17 mouse cellular contexts compared by ENCODE assay signal in genomic region chr7:58032975-58033374, GRCm38 (mm10).
DNase-seq lines count a peak whose midpoint lies in the region; ATAC-seq and TF ChIP-seq lines count a peak whose summit lies in the region.
"Had no signal": no experiment of that assay in that cellular context is flagged by ENCODE, and none has a peak within 500 bp of the region (broad histone marks: within the 10 kb centered on the region; RNA-seq: fewer than 3 reads in every experiment).

No protein-coding gene starts in this region.

- TF ChIP-seq POLR2A in kidney, adult 2 months (IDR thresholded peaks at IDR 0.05; ENCODE audit: low read depth, low read length) = no peak

- H3K27ac ChIP-seq in kidney, adult 2 months (ENCODE audit: insufficient read depth, low read depth, low read length) = no peak overlapping the region
- no peak overlapping the region for H3K27ac ChIP-seq in midbrain, embryonic 14.5 days (replicated peaks; ENCODE audit: low read depth, low read length)
- H3K27ac ChIP-seq in midbrain, embryonic 10.5 days (replicated peaks) = no peak overlapping the region
- H3K27ac ChIP-seq: hindbrain, embryonic 13.5 days; limb, embryonic 15.5 days had no signal

- H3K4me1 ChIP-seq in kidney, adult 2 months (ENCODE audit: control insufficient read depth, insufficient read depth, low read length) = no peaks in the 10 kb centered on the region
- H3K4me1 ChIP-seq in midbrain, embryonic 14.5 days (ENCODE audit: control insufficient read depth, insufficient read depth, low read length) = no peaks in the 10 kb centered on the region
- H3K4me1 ChIP-seq in midbrain, embryonic 10.5 days = no peaks in the 10 kb centered on the region
- H3K4me1 ChIP-seq: heart, embryonic 12.5 days; hindbrain, embryonic 13.5 days; limb, embryonic 15.5 days had no signal

- no peaks in the 10 kb centered on the region for H3K27me3 ChIP-seq in kidney, adult 2 months (replicated peaks; ENCODE audit: control insufficient read depth, insufficient read depth, low read length)
- no peaks in the 10 kb centered on the region for H3K27me3 ChIP-seq in midbrain, embryonic 14.5 days (ENCODE audit: control insufficient read depth, insufficient read depth, low read length)
- H3K27me3 ChIP-seq in midbrain, embryonic 10.5 days (ENCODE audit: low read depth, poor library complexity, severe bottlenecking) = no peaks in the 10 kb centered on the region
- H3K27me3 ChIP-seq: heart, embryonic 12.5 days; hindbrain, embryonic 13.5 days; limb, embryonic 15.5 days had no signal

- H3K36me3 ChIP-seq in kidney, adult 2 months (ENCODE audit: control insufficient read depth, insufficient read depth, low read length) = no peaks in the 10 kb centered on the region
- H3K36me3 ChIP-seq in midbrain, embryonic 14.5 days (ENCODE audit: control insufficient read depth, insufficient read depth, low read length) = no peaks in the 10 kb centered on the region
- H3K36me3 ChIP-seq in midbrain, embryonic 10.5 days = no peaks in the 10 kb centered on the region
- H3K36me3 ChIP-seq: G1E; heart, embryonic 12.5 days; hindbrain, embryonic 13.5 days; limb, embryonic 15.5 days had no signal

- DNase-seq in adrenal gland, postnatal 10 days = peak; percentile 4
- no peak for DNase-seq in adrenal gland, adult 18-20 months (ENCODE audit: low spot score in 2 of 2)
- peak; percentile 3 for DNase-seq in kidney, adult 2 months
- no peak for DNase-seq in kidney, adult 11 months
- peak; percentile 11 for DNase-seq in midbrain, embryonic 14.5 days
- DNase-seq in midbrain, embryonic 10.5 days (ENCODE audit: low spot score) = no peak
- peak; percentile 3 for DNase-seq in embryo, embryonic 9.5 days (ENCODE audit: extremely low spot score)
- DNase-seq in left cerebral cortex, adult 11 months (ENCODE audit: low spot score) = no peak
- DNase-seq: gastrocnemius, postnatal 25 days; kidney, postnatal 10 days; lung, postnatal 14 days; right cerebral cortex, postnatal 4 days; thymus, postnatal 14 days had no signal

- no peak for TF ChIP-seq CTCF in kidney, adult 2 months (conservative IDR thresholded peaks at IDR 0.05; ENCODE audit: insufficient read depth, insufficient read length, low read depth, low read length)

- H3K4me3 ChIP-seq in kidney, adult 2 months (ENCODE audit: insufficient read depth, low read depth, low read length) = no peak overlapping the region
- no peak overlapping the region for H3K4me3 ChIP-seq in midbrain, embryonic 14.5 days (replicated peaks; ENCODE audit: low read depth, low read length)
- H3K4me3 ChIP-seq in midbrain, embryonic 10.5 days = no peak overlapping the region
- H3K4me3 ChIP-seq: heart, embryonic 12.5 days; hindbrain, embryonic 13.5 days; limb, embryonic 15.5 days had no signal

- WGBS in kidney, adult 2 months = 74% methylated on average over 1 of the region's 1 CpGs
- 94% methylated on average over 1 of the region's 1 CpGs for WGBS in midbrain, embryonic 14.5 days
- 81% methylated on average over 1 of the region's 1 CpGs for WGBS in midbrain, embryonic 10.5 days

- H3K9ac ChIP-seq in midbrain, embryonic 14.5 days (replicated peaks; ENCODE audit: low read length) = no peak overlapping the region
- H3K9ac ChIP-seq: heart, embryonic 12.5 days; hindbrain, embryonic 13.5 days; limb, embryonic 15.5 days had no signal

- H3K9me3 ChIP-seq in midbrain, embryonic 14.5 days (ENCODE audit: control insufficient read depth, low read length) = no peaks in the 10 kb centered on the region
- H3K9me3 ChIP-seq in midbrain, embryonic 10.5 days (replicated peaks) = no peaks in the 10 kb centered on the region
- H3K9me3 ChIP-seq: heart, embryonic 12.5 days; hindbrain, embryonic 13.5 days; limb, embryonic 15.5 days had no signal

- no peak overlapping the region for H3K4me2 ChIP-seq in midbrain, embryonic 14.5 days (ENCODE audit: low read length)
- H3K4me2 ChIP-seq: heart, embryonic 12.5 days; hindbrain, embryonic 13.5 days; limb, embryonic 15.5 days had no signal

- no peak for ATAC-seq in midbrain, embryonic 14.5 days (ENCODE audit: low FRiP score, low TSS enrichment)

Comparison
In these comparisons a context has a peak if more than half of its experiments do, and no peak if none do; other contexts are left out.
1. DNase-seq: peak in adrenal gland, postnatal 10 days (single experiment), kidney, adult 2 months (single experiment), midbrain, embryonic 14.5 days (single experiment) and embryo, embryonic 9.5 days (single experiment); none in adrenal gland, adult 18-20 months (0 of 2), kidney, adult 11 months (single experiment), midbrain, embryonic 10.5 days (single experiment) and left cerebral cortex, adult 11 months (single experiment).